Mouse (Mus musculus): Measurements from ENCODE around the gene Ccnl2.

Ccnl2 gene

GRCm38 (mm10) chr4:155859318-155859717 lies 47.0 kb downstream of the Ccnl2 start:
- no peak for ATAC-seq (ENCODE audit: insufficient number of reproducible peaks, low FRiP score, low TSS enrichment)

GRCm38 (mm10) chr4:155861787-155862186 lies 49.5 kb downstream of the Ccnl2 start:
- no peak for ATAC-seq (ENCODE audit: insufficient number of reproducible peaks, low FRiP score, low TSS enrichment)

GRCm38 (mm10) chr4:155863001-155863400 lies 50.7 kb downstream of the Ccnl2 start, which contains the start of gene Tas1r3:
Tas1r3 (minus strand) TSS chr4:155863362.
- no peak for ATAC-seq (ENCODE audit: insufficient number of reproducible peaks, low FRiP score, low TSS enrichment)

DNA sequence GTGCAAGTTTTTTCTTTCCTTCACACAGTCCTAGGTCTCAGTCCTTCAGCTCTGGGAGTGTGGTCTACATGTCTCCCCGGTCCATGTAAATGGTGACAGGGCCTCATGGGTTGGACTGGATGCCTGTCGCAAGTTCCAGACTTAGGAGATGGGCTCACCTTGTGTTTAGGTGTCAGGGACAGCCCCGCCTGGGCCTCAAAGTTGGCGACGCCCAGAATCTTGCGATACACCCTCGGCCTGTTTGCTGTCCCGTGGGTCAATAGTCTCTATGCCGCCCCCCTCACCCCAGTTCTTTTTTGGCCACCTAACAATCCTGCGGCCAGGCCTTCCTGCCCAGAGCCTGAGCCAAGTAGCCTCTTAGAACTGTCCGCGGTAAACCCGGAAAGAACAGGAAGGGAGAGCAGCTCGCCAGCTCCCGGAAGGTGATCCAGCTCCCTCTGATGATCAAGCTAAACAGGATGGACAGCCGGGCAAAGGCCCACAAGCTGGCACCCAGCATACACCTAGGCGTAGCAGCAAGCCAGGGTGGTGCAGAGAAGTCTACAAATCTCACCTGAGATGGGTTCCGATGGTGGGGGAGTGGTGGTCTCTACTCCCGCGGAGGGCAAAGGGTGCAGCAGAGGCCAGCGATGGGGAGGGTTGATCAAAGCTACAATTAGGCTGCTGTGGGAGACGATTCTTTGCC lies 56.5 kb downstream of the Ccnl2 start:
- ATAC-seq (ENCODE audit: insufficient number of reproducible peaks, low FRiP score, low TSS enrichment), result peak; percentile 11; the same call in 1 of the 2 replicates

DNA sequence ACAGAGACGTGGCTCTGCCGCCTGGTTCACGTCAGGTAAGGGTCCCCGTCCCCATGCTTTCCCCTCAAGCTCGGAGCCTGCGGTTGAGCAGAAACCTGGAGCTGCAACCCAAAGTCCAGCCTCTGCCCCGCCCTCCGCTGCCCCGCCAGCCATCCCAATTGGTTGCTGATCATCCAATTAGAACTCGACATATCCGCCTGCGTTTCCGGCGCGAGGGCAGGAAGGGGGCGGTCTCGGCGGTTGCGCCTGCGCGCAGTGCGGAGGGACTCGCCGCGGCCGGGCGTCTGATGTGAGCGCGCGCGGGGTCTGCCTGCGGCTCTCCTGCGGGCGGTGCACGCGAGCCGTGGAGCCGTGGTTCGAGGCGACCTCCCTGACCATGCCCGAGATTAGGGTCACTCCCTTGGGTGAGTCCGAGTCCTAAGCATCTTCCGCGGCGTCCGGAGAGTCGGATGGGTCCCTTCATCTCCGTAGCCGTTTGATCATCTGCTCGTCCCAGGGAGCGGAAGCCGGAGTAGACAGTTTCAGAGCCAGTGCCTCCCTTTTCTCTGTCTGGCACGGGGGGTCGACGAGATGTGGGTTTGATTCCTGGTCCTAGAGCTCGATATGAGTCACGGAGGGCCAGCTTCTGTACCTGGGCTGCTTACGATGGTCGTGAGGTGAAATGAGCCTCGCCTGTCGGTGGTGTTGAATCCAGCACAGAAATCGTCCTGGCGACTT lies 57.2 kb downstream of the Ccnl2 start, which contains the start of the genes Cptp and Ints11:
Gene Cptp, minus strand, starts transcription at position 124 of the 717 bp plus-strand sequence.
Gene Ints11, plus strand, starts transcription at position 230 of the 717 bp plus-strand sequence.
- peak; percentile 93 for ATAC-seq (ENCODE audit: insufficient number of reproducible peaks, low FRiP score, low TSS enrichment)

DNA sequence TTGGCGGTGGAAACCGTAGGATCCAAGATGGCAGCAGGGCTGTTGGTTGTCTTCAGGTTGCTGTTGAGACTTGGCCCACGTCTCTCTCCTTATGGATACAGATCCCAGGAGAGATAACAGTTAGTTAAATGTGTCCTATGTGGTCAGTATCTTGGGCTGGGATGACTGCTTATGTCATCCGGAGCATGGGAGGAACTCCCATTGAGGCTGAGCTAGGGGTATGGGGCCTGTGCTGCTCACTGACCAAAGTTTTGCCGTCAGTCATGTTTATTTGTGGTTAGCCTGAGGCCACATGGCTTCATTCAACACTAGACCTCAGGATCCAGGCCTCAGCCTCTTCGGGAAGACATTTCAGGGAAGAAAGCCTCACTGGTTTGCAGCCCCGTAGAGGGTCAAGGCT lies 59.1 kb downstream of the Ccnl2 start:
- ATAC-seq (ENCODE audit: insufficient number of reproducible peaks, low FRiP score, low TSS enrichment), result no peak
